Mouse (Mus musculus): ENCODE results near the gene Vmn2r121. TPM values are rescaled to one million over a fixed set of nuclear protein-coding genes. Genes with fewer than 3 reads are reported as not detected.

Gene Vmn2r121
- polyA plus RNA-seq (2012; ENCODE audit: insufficient read depth, insufficient read length, low replicate concordance, missing spikeins): not detected in 2 replicates

GRCm38 (mm10) chrX:124135852-124136251 is at the start of gene Vmn2r121:
TSS of gene Vmn2r121 (minus strand) at chrX:124135952.
- TF ChIP-seq POLR2A (IDR thresholded peaks at IDR 0.05; ENCODE audit: insufficient read depth, low read depth, low read length): no peak
- no peak for TF ChIP-seq CTCF (IDR thresholded peaks at IDR 0.05; ENCODE audit: insufficient read depth, low read depth, low read length)

More at GRCm38 (mm10) chrX:124135852-124136251, at the start of gene Vmn2r121:
- H3K4me1 ChIP-seq (ENCODE audit: control insufficient read depth, insufficient read depth, low read length): no peaks in the 10 kb centered on the region
- 59% methylated on average over 5 of the region's 5 CpGs for WGBS
- no peak within 1 kb of the TSS for H3K4me3 ChIP-seq (ENCODE audit: insufficient read depth, low read depth, low read length)
- no peak within 1 kb of the TSS for H3K27ac ChIP-seq (ENCODE audit: insufficient read depth, low read depth, low read length)
